Mouse (Mus musculus) CH12.LX (cell line): ENCODE data around the gene Lef1. TPM values are rescaled to one million over a fixed set of nuclear protein-coding genes. Genes with fewer than 3 reads are reported as not detected.

ENCODE experiments used
- DNase-seq: peaks from one replicate; pipeline ENCODE4 v3.0.0-alpha.2; 2013; ENCODE audit errors: extremely low read depth
- H3K27ac ChIP-seq: 2 replicates; pipeline ENCODE4 v1.5.1; 2012; ENCODE audit warnings: low read depth, mild to moderate bottlenecking, control low read depth, moderate library complexity; ENCODE audit not compliant: insufficient read depth
- H3K27me3 ChIP-seq: replicated peaks from 2 replicates; pipeline ENCODE3; 2012; ENCODE audit warnings: inconsistent platforms
- H3K36me3 ChIP-seq, 2 experiments: replicated peaks in 1 of 2; 2 replicates each; pipeline versions ENCODE3 to v1.6.1; 2012; ENCODE audit warnings: inconsistent platforms in 1 of 2, low read length in 1 of 2, mild to moderate bottlenecking in 1 of 2, mixed read lengths in 1 of 2, moderate library complexity in 1 of 2; ENCODE audit not compliant: control insufficient read depth in 1 of 2, insufficient read depth in 1 of 2
- H3K4me1 ChIP-seq, 2 experiments: 2 replicates each; pipeline ENCODE4 v1.6.1; 2012; ENCODE audit warnings: inconsistent platforms in 1 of 2, moderate library complexity in 1 of 2; ENCODE audit not compliant: insufficient read depth in 2 of 2, control insufficient read depth in 1 of 2
- H3K4me2 ChIP-seq: 2 replicates; pipeline ENCODE4 v1.6.1; 2012; ENCODE audit warnings: low read depth, mild to moderate bottlenecking, control low read depth; ENCODE audit not compliant: poor library complexity, insufficient read depth, severe bottlenecking
- H3K4me3 ChIP-seq, 3 experiments: fragments of 150-350 bp in 1 of 3; sonication (generic) in 1 of 3; replicated peaks in 1 of 3; 2 replicates each; pipeline versions ENCODE3 to v1.5.1; 2011 to 2012; ENCODE audit warnings: low read depth in 2 of 3, low read length in 2 of 3, mild to moderate bottlenecking in 2 of 3, moderate library complexity in 2 of 3, control low read depth in 1 of 3, improper control_type of control experiment in 1 of 3, inconsistent platforms in 1 of 3, mixed read lengths in 1 of 3; ENCODE audit not compliant: poor library complexity in 1 of 3
- H3K79me2 ChIP-seq: replicated peaks from 2 replicates; pipeline ENCODE4 v1.6.1; 2012; ENCODE audit warnings: mild to moderate bottlenecking, moderate library complexity; ENCODE audit not compliant: control insufficient read depth, poor library complexity, insufficient read depth, severe bottlenecking; ENCODE audit errors: extremely low read depth
- H3K9ac ChIP-seq: 2 replicates; pipeline ENCODE4 v1.6.1; 2012; ENCODE audit warnings: low read depth, mild to moderate bottlenecking, control low read depth, moderate library complexity; ENCODE audit not compliant: insufficient read depth
- H3K9me3 ChIP-seq: replicated peaks from 2 replicates; pipeline ENCODE3; 2012; ENCODE audit warnings: low read length, inconsistent platforms, mixed read lengths
- BHLHE40 ChIP-seq: IDR thresholded peaks from 2 replicates; pipeline ENCODE4 v1.6.1; 2011; ENCODE audit warnings: mild to moderate bottlenecking, low read depth, low read length, improper control_type of control experiment
- CHD2 ChIP-seq: IDR thresholded peaks from 2 replicates; pipeline ENCODE4 v1.6.1; 2011; ENCODE audit warnings: low read length, improper control_type of control experiment
- CTCF ChIP-seq, 2 experiments: IDR thresholded peaks in 1 of 2; conservative IDR thresholded peaks in 1 of 2; 2 replicates each; pipeline ENCODE4 v1.5.1; 2011 to 2012; ENCODE audit warnings: low read depth in 2 of 2, low read length in 2 of 2, improper control_type of control experiment in 1 of 2, inconsistent platforms in 1 of 2, mild to moderate bottlenecking in 1 of 2, moderate library complexity in 1 of 2
- EP300 ChIP-seq: IDR thresholded peaks from 2 replicates; pipeline ENCODE4 v1.6.1; 2011; ENCODE audit warnings: low read length, improper control_type of control experiment
- MAZ ChIP-seq: IDR thresholded peaks from 2 replicates; pipeline ENCODE4 v1.6.1; 2012; ENCODE audit warnings: low read depth, mild to moderate bottlenecking, inconsistent platforms, low read length, improper control_type of control experiment, moderate library complexity
- MXI1 ChIP-seq: IDR thresholded peaks from 2 replicates; pipeline ENCODE4 v1.6.1; 2011; ENCODE audit warnings: mild to moderate bottlenecking, low read depth, low read length, improper control_type of control experiment
- SIN3A ChIP-seq: IDR thresholded peaks from 2 replicates; pipeline ENCODE4 v1.6.1; 2012; ENCODE audit warnings: low read length, improper control_type of control experiment, inconsistent platforms
- TBP ChIP-seq: conservative IDR thresholded peaks from 2 replicates; pipeline ENCODE4 v1.6.1; 2011; ENCODE audit warnings: low read depth, low read length, improper control_type of control experiment
- UBTF ChIP-seq: IDR thresholded peaks from 2 replicates; pipeline ENCODE4 v1.6.1; 2012; ENCODE audit warnings: low read depth, mild to moderate bottlenecking, inconsistent platforms, low read length, improper control_type of control experiment, moderate library complexity
- ZNF384 ChIP-seq: IDR thresholded peaks from 2 replicates; pipeline ENCODE4 v1.6.1; 2012; ENCODE audit warnings: low read depth, low read length, improper control_type of control experiment, inconsistent platforms
- dilution Hi-C: fragments of 300-500 bp; cut with MboI; formaldehyde crosslinking; loops from 2 replicates; pipeline ENCODE4 v1.14.3; 2020; ENCODE audit warnings: low sequenced_read_pairs; ENCODE audit not compliant: extremely low pct_unique_long_range_greater_than_20kb, extremely low pct_ligation_motif_present
- in situ Hi-C: fragments of 300-500 bp; cut with MboI; formaldehyde crosslinking; loops from 3 replicates; pipeline ENCODE4 v1.14.3; 2019; ENCODE audit warnings: low sequenced_read_pairs, low pct_ligation_motif_present, low pct_unique_long_range_greater_than_20kb, mixed read lengths
- polyA plus RNA-seq: library from polyadenylated mRNA; unstranded; fragments of >175 nt; gene quantifications from 2 replicates; pipeline ENCODE4 v1.2.1, GENCODE M21; 2012; ENCODE audit warnings: low read depth; ENCODE audit not compliant: insufficient read length
- total RNA-seq, 2 experiments: library from RNA; depleted of rRNA; stranded (reverse); fragments of 300-350 nt in 1 of 2; fragments of >200 nt in 1 of 2; gene quantifications; 2 replicates each; pipeline ENCODE4 v1.2.3; 2012 to 2014

The Lef1 gene
- 14.5 and 15.8 TPM in 2 replicates for total RNA-seq (2012; rRNA removed)
- total RNA-seq (2014; rRNA removed): 1.4 and 1.8 TPM in 2 replicates
- polyA plus RNA-seq: 2.7 and 4.4 TPM in 2 replicates

DNA sequence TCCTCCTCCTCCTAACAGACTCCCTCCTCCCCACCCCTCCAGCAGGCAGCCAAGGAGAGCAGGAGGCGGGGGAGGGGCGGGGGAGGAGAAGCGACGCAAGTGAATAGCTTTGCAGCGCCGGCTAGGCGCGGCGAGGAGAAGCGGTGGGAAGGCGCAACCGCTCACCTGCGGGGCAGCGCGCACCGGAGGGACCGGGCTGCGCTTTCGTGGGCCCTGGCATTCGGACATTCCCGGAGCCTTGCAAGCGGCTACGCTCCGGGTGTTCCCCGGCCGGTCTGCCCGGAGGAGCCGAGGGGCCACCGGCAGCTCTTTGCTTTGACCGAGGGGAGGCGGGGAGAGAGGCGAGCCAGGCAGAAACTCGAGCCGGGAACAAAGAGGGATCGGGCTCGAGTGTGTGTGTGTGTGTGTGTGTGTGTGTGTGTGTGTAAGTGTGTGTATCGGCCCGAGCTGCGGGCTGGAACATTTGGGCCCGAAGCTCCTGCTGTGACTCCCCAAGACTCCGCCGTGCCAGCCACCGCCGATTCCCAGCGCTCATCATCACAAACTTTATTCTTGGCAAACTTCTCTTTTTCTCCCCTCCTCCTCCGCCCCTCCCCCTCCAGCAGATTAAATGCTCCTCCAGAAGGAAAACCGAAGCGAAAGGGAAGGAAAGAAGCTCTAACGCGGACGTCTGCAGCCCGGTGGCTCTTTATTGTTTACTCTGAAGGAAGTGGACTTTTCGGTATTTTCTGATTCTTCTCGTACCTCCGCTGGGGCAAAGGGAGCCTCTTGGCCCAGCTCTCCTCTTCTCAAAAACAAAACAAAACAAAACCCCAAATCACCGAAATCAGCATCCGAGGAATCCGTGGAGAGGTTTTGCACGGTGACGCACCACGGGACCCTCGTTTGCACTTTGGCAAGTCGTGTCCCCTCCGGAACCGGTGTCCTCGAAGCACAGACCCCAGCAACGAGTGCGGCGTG lies at the start of gene Lef1:
Lef1 (plus strand) TSS at position 281 of the 960 bp plus-strand sequence.
- dilution Hi-C loops: no loop called here
- Histone ChIP-seq H3K9me3 (peaks cover 18% of the 10 kb centered on the region), H3K36me3 (peaks cover 0 to 5% of the 10 kb centered on the region in 2 experiments), H3K27me3 (peaks cover 63% of the 10 kb centered on the region), H3K9ac (peak within 1 kb of the TSS; percentile 68), H3K27ac (peak within 1 kb of the TSS; percentile 19; the same call in 1 of the 2 replicates), H3K4me1 (peaks cover 4 to 27% of the 10 kb centered on the region in 2 experiments; a peak in 3 of 4 replicates), H3K4me2 (peak within 1 kb of the TSS; percentile 74), H3K4me3 (peak within 1 kb of the TSS; percentile 49 to 76 (median 52)), H3K79me2 (peaks cover 15% of the 10 kb centered on the region)
- in situ Hi-C loops: no loop called here
- TF ChIP-seq SIN3A: peak; percentile 24; the same call in 1 of the 2 replicates
- TF ChIP-seq CHD2: peak; percentile 53
- TF ChIP-seq MAZ: 0 out of 2 replicates have a peak, but pooled peaks have one; percentile 18
- peak; percentile 32; the same call in 1 of the 2 replicates for TF ChIP-seq UBTF
- no peak for TF ChIP-seq ZNF384
- TF ChIP-seq MXI1: 0 out of 2 replicates have a peak, but pooled peaks have one; percentile 31
- DNase-seq: no peak

DNA sequence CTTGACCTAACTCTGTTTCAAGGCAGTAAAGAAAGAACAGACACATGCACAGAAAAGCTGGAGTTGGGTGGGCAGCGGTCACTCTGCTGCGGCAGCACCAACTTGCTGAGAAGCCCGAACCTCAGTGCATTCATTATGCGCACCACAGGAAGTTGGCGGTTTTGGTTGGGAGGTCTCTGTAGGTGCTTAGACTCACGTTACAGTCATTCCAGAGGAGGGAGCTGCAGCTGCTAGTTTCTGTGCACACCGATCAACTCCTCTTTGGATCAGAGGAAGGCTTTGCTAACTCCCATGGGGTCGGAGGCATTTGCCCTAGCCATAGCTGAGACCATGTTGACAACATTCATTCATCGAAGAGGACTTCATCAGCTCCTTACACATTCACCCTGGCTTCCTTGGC lies 45.3 kb upstream of the Lef1 start:
- no peak overlapping the region for H3K4me3 ChIP-seq
- H3K9me3 ChIP-seq: no peaks in the 10 kb centered on the region
- peak overlapping the region; percentile 15; the same call in 1 of the 2 replicates for H3K4me2 ChIP-seq
- H3K27ac ChIP-seq: no peak overlapping the region
- H3K9ac ChIP-seq: no peak overlapping the region
- dilution Hi-C loops (no loop called here), in situ Hi-C loops (no loop called here)
- H3K79me2 ChIP-seq: no peaks in the 10 kb centered on the region
- H3K36me3 ChIP-seq: no peaks in the 10 kb centered on the region
- H3K27me3 ChIP-seq: no peaks in the 10 kb centered on the region
- peaks cover 5 to 6% of the 10 kb centered on the region in 2 experiments; a peak in 2 of 4 replicates for H3K4me1 ChIP-seq
- TF ChIP-seq EP300 (peak; percentile 35), BHLHE40 (0 out of 2 replicates have a peak, but pooled peaks have one; percentile 21), CTCF (conservative IDR thresholded peaks at IDR 0.05 in 1 of 2, IDR thresholded peaks at IDR 0.05 in 1 of 2; ENCODE audit: low read depth in 2 of 2, low read length in 2 of 2) (peak in 1 of 2 experiments; percentile 20; a peak in 1 of 4 replicates), CHD2 (no peak)
- peak; percentile 12 for DNase-seq

DNA sequence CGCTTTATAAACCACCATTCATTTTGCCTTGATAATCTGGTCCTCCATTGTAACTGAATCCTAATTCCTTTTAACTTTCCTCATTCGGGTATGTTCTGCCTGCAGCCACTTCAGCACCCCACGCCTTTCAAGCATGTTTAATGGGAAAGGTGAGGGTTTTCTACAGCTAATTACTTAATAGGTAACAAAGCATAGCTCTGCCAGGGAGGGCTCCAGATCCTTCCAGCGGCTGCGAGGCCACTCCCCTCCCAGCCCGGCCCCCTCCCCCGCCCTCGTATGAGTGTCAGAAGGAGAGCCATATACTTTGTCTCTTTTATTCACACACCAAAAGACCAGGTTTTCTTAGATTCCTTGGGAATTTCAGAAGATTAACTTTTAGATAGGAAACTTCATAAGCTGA lies 44.1 kb upstream of the Lef1 start:
- dilution Hi-C loops (no loop called here), in situ Hi-C loops (no loop called here)
- peaks cover 5 to 6% of the 10 kb centered on the region in 2 experiments; a peak in 2 of 4 replicates for H3K4me1 ChIP-seq
- H3K79me2 ChIP-seq: no peaks in the 10 kb centered on the region
- H3K4me3 ChIP-seq: no peak overlapping the region
- DNase-seq: no peak
- no peak overlapping the region for H3K9ac ChIP-seq
- no peak overlapping the region for H3K4me2 ChIP-seq
- H3K36me3 ChIP-seq: no peaks in the 10 kb centered on the region
- TF ChIP-seq TBP: no peak
- no peaks in the 10 kb centered on the region for H3K27me3 ChIP-seq
- H3K27ac ChIP-seq: no peak overlapping the region
- no peaks in the 10 kb centered on the region for H3K9me3 ChIP-seq
